Mouse (Mus musculus) embryonic fibroblast, embryonic 13.5 days (primary cell): Measurements from ENCODE around the gene Sycp2.

Experiments used
- CTCF ChIP-seq: IDR thresholded peaks from 2 replicates; pipeline ENCODE4 v1.5.1; 2011; ENCODE audit warnings: mild to moderate bottlenecking, control low read depth, low read length, moderate library complexity, borderline replicate concordance; ENCODE audit not compliant: insufficient read depth
- POLR2A ChIP-seq: IDR thresholded peaks from 2 replicates; pipeline ENCODE4 v1.6.1; 2011; ENCODE audit warnings: low read depth, mild to moderate bottlenecking, control low read depth, low read length, moderate library complexity

GRCm38 (mm10) chr2:178422186-178422585 lies 14.7 kb upstream of the Sycp2 start:
- TF ChIP-seq CTCF (no peak), POLR2A (no peak)
